Mouse (Mus musculus): ENCODE results near the gene Kcnk6.
"Not testable (repeated sequence)": the region's sequence is repeated elsewhere in the genome, so short reads cannot be mapped to it uniquely, and the experiment has no call there.

The Kcnk6 gene

GRCm38 (mm10) chr7:29236593-29236992, 4.3 kb upstream of the Kcnk6 start:
- no peak for DNase-seq (ENCODE audit: low read depth, low spot score)
- Histone ChIP-seq H3K27me3 (ENCODE audit: control insufficient read depth, insufficient read depth, low read length, poor library complexity, severe bottlenecking) (no peaks in the 10 kb centered on the region; the same call in 1 of the 2 replicates), H3K36me3 (ENCODE audit: control insufficient read depth, insufficient read depth, low read length, poor library complexity, severe bottlenecking) (no peaks in the 10 kb centered on the region)

- H3K27me3 ChIP-seq (ENCODE audit: control insufficient read depth, insufficient read depth, low read length, poor library complexity, severe bottlenecking) = no peaks in the 10 kb centered on the region; the same call in 1 of the 2 replicates
- peak; percentile 43 for DNase-seq (ENCODE audit: low read depth, low spot score)
- H3K36me3 ChIP-seq (ENCODE audit: control insufficient read depth, insufficient read depth, low read length, poor library complexity, severe bottlenecking) = no peaks in the 10 kb centered on the region
Measured at GRCm38 (mm10) chr7:29234661-29235060, 2.3 kb upstream of the Kcnk6 start.

GRCm38 (mm10) chr7:29233745-29234144, 1.4 kb upstream of the Kcnk6 start:
- no peak for DNase-seq (ENCODE audit: low read depth, low spot score)
- no peaks in the 10 kb centered on the region; the same call in 1 of the 2 replicates for H3K27me3 ChIP-seq (ENCODE audit: control insufficient read depth, insufficient read depth, low read length, poor library complexity, severe bottlenecking)
- no peaks in the 10 kb centered on the region for H3K36me3 ChIP-seq (ENCODE audit: control insufficient read depth, insufficient read depth, low read length, poor library complexity, severe bottlenecking)

GRCm38 (mm10) chr7:29231517-29231916, 798 bp downstream of the Kcnk6 start:
- no peaks in the 10 kb centered on the region; the same call in 1 of the 2 replicates for H3K27me3 ChIP-seq (ENCODE audit: control insufficient read depth, insufficient read depth, low read length, poor library complexity, severe bottlenecking)
- no peaks in the 10 kb centered on the region for H3K36me3 ChIP-seq (ENCODE audit: control insufficient read depth, insufficient read depth, low read length, poor library complexity, severe bottlenecking)
- no peak for DNase-seq (ENCODE audit: low read depth, low spot score)

GRCm38 (mm10) chr7:29230560-29230959, 1.8 kb downstream of the Kcnk6 start:
- no peaks in the 10 kb centered on the region for H3K36me3 ChIP-seq (ENCODE audit: control insufficient read depth, insufficient read depth, low read length, poor library complexity, severe bottlenecking)
- no peak for DNase-seq (ENCODE audit: low read depth, low spot score)
- no peaks in the 10 kb centered on the region; the same call in 1 of the 2 replicates for H3K27me3 ChIP-seq (ENCODE audit: control insufficient read depth, insufficient read depth, low read length, poor library complexity, severe bottlenecking)

GRCm38 (mm10) chr7:29228202-29228601, 4.1 kb downstream of the Kcnk6 start:
- no peaks in the 10 kb centered on the region for H3K36me3 ChIP-seq (ENCODE audit: control insufficient read depth, insufficient read depth, low read length, poor library complexity, severe bottlenecking)
- no peaks in the 10 kb centered on the region; the same call in 1 of the 2 replicates for H3K27me3 ChIP-seq (ENCODE audit: control insufficient read depth, insufficient read depth, low read length, poor library complexity, severe bottlenecking)
- DNase-seq (ENCODE audit: low read depth, low spot score) = no peak

GRCm38 (mm10) chr7:29225520-29225919, 6.8 kb downstream of the Kcnk6 start:
- Histone ChIP-seq H3K27me3 (ENCODE audit: control insufficient read depth, insufficient read depth, low read length, poor library complexity, severe bottlenecking) (no peaks in the 10 kb centered on the region), H3K36me3 (ENCODE audit: control insufficient read depth, insufficient read depth, low read length, poor library complexity, severe bottlenecking) (no peaks in the 10 kb centered on the region)
- DNase-seq (ENCODE audit: low read depth, low spot score) = no peak

- Histone ChIP-seq H3K27me3 (ENCODE audit: control insufficient read depth, insufficient read depth, low read length, poor library complexity, severe bottlenecking) (no peaks in the 10 kb centered on the region), H3K36me3 (ENCODE audit: control insufficient read depth, insufficient read depth, low read length, poor library complexity, severe bottlenecking) (no peaks in the 10 kb centered on the region)
- DNase-seq (ENCODE audit: low read depth, low spot score) = no peak
Measured at GRCm38 (mm10) chr7:29224756-29225394, 7.4 kb downstream of the Kcnk6 start.

GRCm38 (mm10) chr7:29214846-29215245, 17.5 kb downstream of the Kcnk6 start:
- no peaks in the 10 kb centered on the region for H3K27me3 ChIP-seq (ENCODE audit: control insufficient read depth, insufficient read depth, low read length, poor library complexity, severe bottlenecking)
- DNase-seq (ENCODE audit: low read depth, low spot score) = no peak

GRCm38 (mm10) chr7:29214236-29214635, 18.1 kb downstream of the Kcnk6 start:
- no peak for DNase-seq (ENCODE audit: low read depth, low spot score)
- no peaks in the 10 kb centered on the region for H3K27me3 ChIP-seq (ENCODE audit: control insufficient read depth, insufficient read depth, low read length, poor library complexity, severe bottlenecking)

More at GRCm38 (mm10) chr7:29214846-29215245, 17.5 kb downstream of the Kcnk6 start:
- H3K36me3 ChIP-seq (ENCODE audit: control insufficient read depth, insufficient read depth, low read length, poor library complexity, severe bottlenecking) = no peaks in the 10 kb centered on the region

GRCm38 (mm10) chr7:29213675-29214082, 18.6 kb downstream of the Kcnk6 start, which contains the start of gene Catsperg1:
Catsperg1 (minus strand) TSS chr7:29214035.
- no peaks in the 10 kb centered on the region for H3K27me3 ChIP-seq (ENCODE audit: control insufficient read depth, insufficient read depth, low read length, poor library complexity, severe bottlenecking)
- no peaks in the 10 kb centered on the region for H3K36me3 ChIP-seq (ENCODE audit: control insufficient read depth, insufficient read depth, low read length, poor library complexity, severe bottlenecking)
- DNase-seq (ENCODE audit: low read depth, low spot score) = no peak

More at GRCm38 (mm10) chr7:29214236-29214635, 18.1 kb downstream of the Kcnk6 start:
- H3K36me3 ChIP-seq (ENCODE audit: control insufficient read depth, insufficient read depth, low read length, poor library complexity, severe bottlenecking) = no peaks in the 10 kb centered on the region

GRCm38 (mm10) chr7:29212775-29213560, 19.3 kb downstream of the Kcnk6 start:
- not testable (repeated sequence) for DNase-seq (ENCODE audit: low read depth, low spot score); H3K36me3 ChIP-seq (ENCODE audit: control insufficient read depth, insufficient read depth, low read length, poor library complexity, severe bottlenecking); H3K27me3 ChIP-seq (ENCODE audit: control insufficient read depth, insufficient read depth, low read length, poor library complexity, severe bottlenecking)

GRCm38 (mm10) chr7:29212199-29212765, 20.0 kb downstream of the Kcnk6 start:
- no peaks in the 10 kb centered on the region for H3K36me3 ChIP-seq (ENCODE audit: control insufficient read depth, insufficient read depth, low read length, poor library complexity, severe bottlenecking)
- no peaks in the 10 kb centered on the region for H3K27me3 ChIP-seq (ENCODE audit: control insufficient read depth, insufficient read depth, low read length, poor library complexity, severe bottlenecking)
- no peak for DNase-seq (ENCODE audit: low read depth, low spot score)

GRCm38 (mm10) chr7:29211415-29212198, 20.7 kb downstream of the Kcnk6 start:
- Histone ChIP-seq H3K36me3 (ENCODE audit: control insufficient read depth, insufficient read depth, low read length, poor library complexity, severe bottlenecking) (no peaks in the 10 kb centered on the region), H3K27me3 (ENCODE audit: control insufficient read depth, insufficient read depth, low read length, poor library complexity, severe bottlenecking) (no peaks in the 10 kb centered on the region)
- peak; percentile 94 for DNase-seq (ENCODE audit: low read depth, low spot score)

All from splenic B cell, adult 2 months (primary cell).